Mouse (Mus musculus): ENCODE data around the gene Tlr13.

Gene Tlr13

GRCm38 (mm10) chrX:106186713-106187649 lies 44.0 kb downstream of the Tlr13 start, which contains the start of gene Pgk1:
Gene Pgk1 (plus strand): TSS chrX:106187100.
- 3% methylated on average over 37 of the region's 55 CpGs for WGBS

GRCm38 (mm10) chrX:106187737-106188136 lies 44.7 kb downstream of the Tlr13 start:
- WGBS = 8% methylated on average over 12 of the region's 12 CpGs

GRCm38 (mm10) chrX:106189356-106189755 lies 46.4 kb downstream of the Tlr13 start:
- 22% methylated on average over 5 of the region's 5 CpGs for WGBS

DNA sequence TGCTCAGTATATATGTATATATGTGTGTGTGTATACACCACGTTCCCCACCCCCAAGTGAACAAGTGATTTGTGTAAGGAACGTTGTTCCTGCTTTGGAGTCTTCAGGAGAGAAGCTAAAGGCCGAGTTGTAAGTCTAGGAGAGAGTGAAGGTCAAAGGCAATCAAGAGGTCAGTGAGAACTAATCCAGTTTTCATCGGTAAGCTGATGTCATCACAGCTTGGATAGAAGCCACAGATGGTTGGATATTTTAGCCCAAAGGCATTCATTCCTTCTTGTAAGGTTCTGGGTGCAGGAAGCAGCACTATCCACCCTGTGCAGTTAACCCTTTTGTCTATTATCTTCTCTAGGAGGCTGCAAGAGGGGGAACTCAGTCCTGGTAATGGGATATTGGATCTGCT lies 47.1 kb downstream of the Tlr13 start:
- 31% methylated on average over 4 of the region's 4 CpGs for WGBS

- 78% methylated on average over 6 of the region's 6 CpGs for WGBS
Measured at GRCm38 (mm10) chrX:106194361-106194760, 51.4 kb downstream of the Tlr13 start.

DNA sequence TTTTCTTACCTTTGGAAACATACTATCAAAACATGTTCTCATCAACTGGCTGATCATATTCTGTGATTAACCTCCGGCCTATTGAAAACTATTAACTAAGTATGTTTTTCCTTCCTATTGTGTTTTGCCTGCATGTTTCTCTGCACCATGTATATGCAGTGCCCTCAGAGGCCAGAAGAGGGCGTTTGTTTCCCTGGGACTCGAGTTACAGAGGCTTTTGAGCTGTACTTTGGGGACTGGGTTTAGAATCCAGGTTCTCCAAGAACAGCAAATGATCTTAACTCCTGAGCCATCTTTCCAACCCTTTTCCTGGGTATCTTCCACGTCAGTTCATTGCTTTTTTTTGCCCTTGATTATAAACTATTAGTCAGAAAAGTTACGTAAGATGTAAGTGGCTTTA lies 54.3 kb downstream of the Tlr13 start:
- WGBS = 56% methylated on average over 5 of the region's 5 CpGs

- 69% methylated on average over 5 of the region's 5 CpGs for WGBS
Measured at GRCm38 (mm10) chrX:106198904-106199303, 55.9 kb downstream of the Tlr13 start.

DNA sequence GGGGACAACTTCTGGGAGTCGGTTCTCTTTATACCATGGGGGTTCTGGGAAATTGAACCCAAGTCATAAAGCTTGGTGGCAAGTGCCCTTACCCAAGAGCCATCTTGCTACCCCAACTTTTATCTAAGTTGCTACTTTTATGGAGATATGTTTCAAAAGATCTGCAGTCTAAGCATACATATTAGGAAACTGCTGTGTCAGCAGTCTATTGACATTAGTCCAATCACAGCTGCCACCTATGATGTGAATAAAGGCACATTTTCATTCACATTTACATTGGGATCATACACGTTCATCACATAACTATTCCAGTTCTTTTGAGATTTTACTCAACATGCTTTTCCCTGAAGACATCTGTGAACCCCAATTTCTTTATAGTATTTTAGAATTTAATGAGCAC lies 66.1 kb downstream of the Tlr13 start:
- 90% methylated on average over 2 of the region's 2 CpGs for WGBS
